Mouse (Mus musculus): ENCODE measurements around the gene Clasp1.

Clasp1 gene

GRCm38 (mm10) chr1:118498311-118498710 lies 109.5 kb downstream of the Clasp1 start:
- peak; percentile 54 for DNase-seq (ENCODE audit: low read depth, low spot score)

- no peak for DNase-seq (ENCODE audit: low read depth, low spot score)
Measured at GRCm38 (mm10) chr1:118500606-118501005, 111.7 kb downstream of the Clasp1 start.

- no peak for DNase-seq (ENCODE audit: low read depth, low spot score)
Measured at GRCm38 (mm10) chr1:118501691-118502090, 112.8 kb downstream of the Clasp1 start.

GRCm38 (mm10) chr1:118505746-118506145 lies 116.9 kb downstream of the Clasp1 start:
- DNase-seq (ENCODE audit: low read depth, low spot score) = no peak

GRCm38 (mm10) chr1:118510996-118511395 lies 122.1 kb downstream of the Clasp1 start:
- DNase-seq (ENCODE audit: low read depth, low spot score) = no peak

GRCm38 (mm10) chr1:118511738-118512530 lies 123.1 kb downstream of the Clasp1 start:
- no peak for DNase-seq (ENCODE audit: low read depth, low spot score)

- no peak for DNase-seq (ENCODE audit: low read depth, low spot score)
Measured at GRCm38 (mm10) chr1:118516256-118516655, 127.4 kb downstream of the Clasp1 start.

- DNase-seq (ENCODE audit: low read depth, low spot score) = no peak
Measured at GRCm38 (mm10) chr1:118523161-118523560, 134.3 kb downstream of the Clasp1 start.

GRCm38 (mm10) chr1:118525336-118525735 lies 136.5 kb downstream of the Clasp1 start:
- DNase-seq (ENCODE audit: low read depth, low spot score) = no peak

GRCm38 (mm10) chr1:118529213-118529612 lies 140.4 kb downstream of the Clasp1 start:
- DNase-seq (ENCODE audit: low read depth, low spot score) = no peak

GRCm38 (mm10) chr1:118531259-118531658 lies 142.4 kb downstream of the Clasp1 start:
- DNase-seq (ENCODE audit: low read depth, low spot score) = no peak

- DNase-seq (ENCODE audit: low read depth, low spot score) = no peak
Measured at GRCm38 (mm10) chr1:118536021-118536420, 147.2 kb downstream of the Clasp1 start.

- no peak for DNase-seq (ENCODE audit: low read depth, low spot score)
Measured at GRCm38 (mm10) chr1:118539046-118539445, 150.2 kb downstream of the Clasp1 start.

GRCm38 (mm10) chr1:118542880-118543279 lies 154.0 kb downstream of the Clasp1 start:
- no peak for DNase-seq (ENCODE audit: low read depth, low spot score)

- DNase-seq (ENCODE audit: low read depth, low spot score) = no peak
Measured at GRCm38 (mm10) chr1:118548769-118549168, 159.9 kb downstream of the Clasp1 start.

- DNase-seq (ENCODE audit: low read depth, low spot score) = no peak
Measured at GRCm38 (mm10) chr1:118551152-118551551, 162.3 kb downstream of the Clasp1 start.

GRCm38 (mm10) chr1:118552071-118552470 lies 163.2 kb downstream of the Clasp1 start:
- DNase-seq (ENCODE audit: low read depth, low spot score) = no peak

- DNase-seq (ENCODE audit: low read depth, low spot score) = no peak
Measured at GRCm38 (mm10) chr1:118553045-118553444, 164.2 kb downstream of the Clasp1 start.

GRCm38 (mm10) chr1:118553451-118553850 lies 164.6 kb downstream of the Clasp1 start:
- no peak for DNase-seq (ENCODE audit: low read depth, low spot score)

GRCm38 (mm10) chr1:118554961-118555360 lies 166.1 kb downstream of the Clasp1 start:
- no peak for DNase-seq (ENCODE audit: low read depth, low spot score)

- DNase-seq (ENCODE audit: low read depth, low spot score) = no peak
Measured at GRCm38 (mm10) chr1:118559716-118560115, 170.9 kb downstream of the Clasp1 start.

GRCm38 (mm10) chr1:118564561-118564960 lies 175.7 kb downstream of the Clasp1 start:
- DNase-seq (ENCODE audit: low read depth, low spot score) = no peak

- DNase-seq (ENCODE audit: low read depth, low spot score) = no peak
Measured at GRCm38 (mm10) chr1:118567659-118568058, 178.8 kb downstream of the Clasp1 start.

Data from WW6 (cell line).